Mouse (Mus musculus) forebrain, postnatal 0 days (tissue): ENCODE data around the gene Camp. TPM values are rescaled to one million over a fixed set of nuclear protein-coding genes. Genes with fewer than 3 reads are reported as not detected.
"Not testable (repeated sequence)": the region's sequence is repeated elsewhere in the genome, so short reads cannot be mapped to it uniquely, and the experiment has no call there.

Experiments
- ATAC-seq: fragments of 200-750 bp; cut with Nextera tagmentation; 2 replicates; pipeline ENCODE4 v1.8.0; 2017; ENCODE audit warnings: mild to moderate bottlenecking, moderate library complexity
- DNase-seq: peaks from one replicate; pipeline ENCODE4 v3.0.0-alpha.2; 2015
- H3K27ac ChIP-seq: fragments of 300-500 bp; sonication (generic); 2 replicates; pipeline ENCODE4 v1.5.1; 2014; ENCODE audit warnings: low read depth, mild to moderate bottlenecking, antibody characterized with exemption, low read length, moderate library complexity, mixed read lengths
- H3K27me3 ChIP-seq: fragments of 300-500 bp; sonication (generic); 2 replicates; pipeline ENCODE4 v1.6.1; 2014; ENCODE audit warnings: mild to moderate bottlenecking, low read length, mixed read lengths; ENCODE audit not compliant: insufficient read depth
- H3K36me3 ChIP-seq: fragments of 300-500 bp; sonication (generic); 2 replicates; pipeline ENCODE4 v1.6.1; 2014; ENCODE audit warnings: mild to moderate bottlenecking, moderate library complexity; ENCODE audit not compliant: insufficient read depth
- H3K4me1 ChIP-seq: fragments of 300-500 bp; sonication (generic); 2 replicates; pipeline ENCODE4 v1.6.1; 2014; ENCODE audit warnings: antibody characterized with exemption; ENCODE audit not compliant: insufficient read depth
- H3K4me2 ChIP-seq: fragments of 300-500 bp; sonication (generic); 2 replicates; pipeline ENCODE4 v1.6.1; 2014; ENCODE audit warnings: low read depth, mild to moderate bottlenecking, moderate library complexity
- H3K4me3 ChIP-seq: fragments of 300-500 bp; sonication (generic); 2 replicates; pipeline ENCODE4 v1.5.1; 2014; ENCODE audit warnings: low read depth, low read length, mixed read lengths
- H3K9ac ChIP-seq: fragments of 300-500 bp; sonication (generic); 2 replicates; pipeline ENCODE4 v1.6.1; 2014; ENCODE audit warnings: mild to moderate bottlenecking
- H3K9me3 ChIP-seq: fragments of 300-500 bp; sonication (generic); 2 replicates; pipeline ENCODE4 v1.6.1; 2016; ENCODE audit warnings: low read length
- CTCF ChIP-seq: sonication (generic); IDR thresholded peaks from 2 replicates; pipeline ENCODE4 v1.5.1; 2016; ENCODE audit warnings: antibody characterized with exemption, control low read depth, low read depth
- WGBS: fragments of 180-500 bp; shearing (Covaris S2); extraction: QIAGEN DNeasy Blood & Tissue Kit; methylation state at CpG from one replicate; pipeline ENCODE4 v1.1.7; 2014; 5-methylcytosine and 5-hydroxymethylcytosine counted together
- microRNA-seq, 2 experiments: library from miRNA; unstranded; fragments of <30 nt; microRNA quantifications; one replicate each; pipeline ENCODE4; 2016
- polyA plus RNA-seq: library from polyadenylated mRNA; unstranded; fragments of >200 nt; fragmentation: Nextera tagmentation; extraction: Ambion mirVana; gene quantifications from 2 replicates; pipeline ENCODE4 v1.2.1, GENCODE M21; 2015
- total RNA-seq: library from RNA; depleted of rRNA; stranded (reverse); fragments of >200 nt; gene quantifications from 2 replicates; pipeline ENCODE4 v1.2.3, GENCODE M21; 2014; rRNA removed

Gene Camp
- total and polyA plus RNA-seq, 2 experiments from 2014 or later = 0.35 TPM; not detected in 1

GRCm38 (mm10) chr9:109813424-109813823, 36.0 kb downstream of the Camp start:
- no peak overlapping the region for H3K9ac ChIP-seq
- no peak overlapping the region for H3K4me3 ChIP-seq
- H3K4me2 ChIP-seq = no peak overlapping the region
- peak; percentile 76 for ATAC-seq
- no peaks in the 10 kb centered on the region for H3K36me3 ChIP-seq
- no peaks in the 10 kb centered on the region for H3K4me1 ChIP-seq
- H3K27me3 ChIP-seq = no peaks in the 10 kb centered on the region
- WGBS = 33% methylated on average over 7 of the region's 7 CpGs
- TF ChIP-seq CTCF = no peak
- H3K9me3 ChIP-seq = no peaks in the 10 kb centered on the region
- DNase-seq = peak; percentile 47
- H3K27ac ChIP-seq = peak overlapping the region; percentile 59

DNA sequence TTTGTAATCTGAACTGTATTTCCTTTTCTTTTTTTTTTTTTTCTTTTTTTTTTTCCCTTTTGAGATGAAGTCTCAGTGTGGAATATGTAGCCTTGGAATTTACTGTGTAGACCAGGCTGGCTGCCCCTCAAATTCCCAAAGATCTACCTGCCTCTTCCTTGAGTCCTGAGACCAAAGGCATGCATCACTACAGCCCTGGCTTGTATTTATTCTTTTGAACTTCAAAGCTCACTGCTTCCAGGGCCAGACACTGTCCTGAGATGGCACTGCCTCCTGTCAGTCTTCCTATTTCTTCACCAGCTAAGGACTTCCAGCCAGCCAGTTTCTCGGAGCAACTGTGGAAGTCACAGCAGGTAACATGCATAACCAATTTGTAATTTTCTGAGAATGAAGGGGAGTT, 37.4 kb downstream of the Camp start, which contains the start of gene Spink8:
Spink8 (plus strand) TSS at position 301 of the 400 bp plus-strand sequence.
- TF ChIP-seq CTCF = no peak
- 68% methylated on average over 1 of the region's 1 CpGs for whole genome bisulfite sequencing
- Histone ChIP-seq H3K9ac (no peak within 1 kb of the TSS), H3K27me3 (no peaks in the 10 kb centered on the region), H3K36me3 (no peaks in the 10 kb centered on the region), H3K27ac (no peak within 1 kb of the TSS), H3K4me3 (no peak within 1 kb of the TSS), H3K4me2 (no peak within 1 kb of the TSS), H3K9me3 (no peaks in the 10 kb centered on the region), H3K4me1 (no peaks in the 10 kb centered on the region)
- ATAC-seq = no peak
- no peak for DNase-seq

DNA sequence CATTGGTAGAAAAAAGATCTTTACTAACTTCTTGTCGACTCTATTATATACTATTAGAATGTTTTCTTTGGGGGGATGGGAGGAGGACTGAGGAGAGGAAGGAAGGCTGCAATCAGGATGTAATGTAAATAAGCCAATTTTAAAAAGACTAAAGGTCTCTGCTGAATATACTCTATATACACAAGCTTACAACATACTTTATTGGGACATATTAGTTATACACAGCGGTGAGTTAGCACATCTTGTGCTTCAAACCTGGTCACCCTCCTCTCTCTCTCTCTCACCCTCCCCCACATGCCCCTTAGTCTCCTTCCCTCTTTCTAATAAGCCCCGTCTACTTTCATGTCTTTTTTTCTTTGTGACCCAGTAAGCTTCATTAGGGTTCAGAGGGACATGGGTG, 41.5 kb downstream of the Camp start:
- WGBS = 52% methylated on average over 3 of the region's 3 CpGs
- Histone ChIP-seq H3K9me3 (no peaks in the 10 kb centered on the region), H3K27me3 (no peaks in the 10 kb centered on the region), H3K4me3 (no peak overlapping the region), H3K9ac (no peak overlapping the region), H3K27ac (no peak overlapping the region), H3K4me1 (no peaks in the 10 kb centered on the region), H3K36me3 (no peaks in the 10 kb centered on the region), H3K4me2 (no peak overlapping the region)
- ATAC-seq (no peak), DNase-seq (no peak)
- no peak for TF ChIP-seq CTCF

DNA sequence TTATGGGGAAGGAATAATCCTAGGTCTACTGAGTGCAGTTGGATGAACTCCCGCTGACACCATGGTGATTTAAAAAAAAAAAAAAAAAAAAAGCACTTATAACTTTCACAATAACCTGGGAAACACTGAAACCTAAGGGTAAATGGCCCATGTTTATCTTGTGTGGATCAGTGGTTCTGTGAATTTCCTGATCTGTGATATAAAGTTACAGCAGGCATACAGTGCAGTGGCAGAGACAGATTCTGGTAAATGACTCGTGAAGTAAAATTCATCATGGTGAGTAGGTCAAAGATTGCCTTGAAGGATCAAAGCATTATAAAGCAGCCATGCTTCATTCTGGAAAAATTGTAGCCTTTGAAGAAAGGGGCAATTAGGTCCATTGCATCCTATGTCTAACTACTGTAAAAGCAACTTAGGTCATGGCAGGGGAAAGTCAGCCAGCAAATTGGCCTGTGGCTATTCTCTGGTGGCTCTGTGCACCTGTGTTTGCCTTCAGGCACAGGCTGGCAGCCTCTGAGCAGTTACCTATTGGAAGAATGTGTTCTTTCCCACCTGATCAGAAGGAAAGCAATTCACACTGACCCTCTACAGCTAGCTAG, 42.6 kb downstream of the Camp start:
- Histone ChIP-seq H3K4me3 (no peak overlapping the region), H3K9me3 (no peaks in the 10 kb centered on the region), H3K4me2 (no peak overlapping the region), H3K27me3 (no peaks in the 10 kb centered on the region), H3K27ac (no peak overlapping the region), H3K4me1 (no peaks in the 10 kb centered on the region), H3K9ac (no peak overlapping the region), H3K36me3 (no peaks in the 10 kb centered on the region)
- no peak for TF ChIP-seq CTCF
- ATAC-seq = no peak
- 82% methylated on average over 2 of the region's 2 CpGs for WGBS
- DNase-seq = no peak

GRCm38 (mm10) chr9:109806260-109806659, 43.2 kb downstream of the Camp start:
- ATAC-seq (no peak), DNase-seq (no peak)
- Histone ChIP-seq H3K9ac (no peak overlapping the region), H3K4me2 (no peak overlapping the region), H3K27me3 (no peaks in the 10 kb centered on the region), H3K36me3 (no peaks in the 10 kb centered on the region), H3K27ac (no peak overlapping the region), H3K9me3 (no peaks in the 10 kb centered on the region), H3K4me1 (no peaks in the 10 kb centered on the region), H3K4me3 (no peak overlapping the region)
- no peak for TF ChIP-seq CTCF
- WGBS = 28% methylated on average over 1 of the region's 1 CpGs

DNA sequence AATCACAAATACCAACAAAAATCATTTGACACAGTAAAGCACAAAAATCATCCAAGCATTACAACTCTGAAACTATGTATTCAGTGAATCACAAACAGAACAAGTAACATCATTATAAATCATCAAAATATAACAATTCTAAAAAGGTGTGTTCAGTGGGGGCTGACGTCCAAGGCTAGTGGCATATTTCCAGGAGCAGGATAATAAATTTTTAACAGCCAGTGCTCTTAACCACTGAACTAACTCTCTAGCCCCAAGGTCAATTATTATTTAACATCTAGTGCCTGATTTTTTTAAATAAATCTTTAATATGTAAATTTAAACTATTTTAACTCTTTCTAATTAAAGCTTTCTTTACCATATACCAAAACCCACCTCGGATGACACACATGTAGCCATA, 43.8 kb downstream of the Camp start:
- ATAC-seq, H3K4me3 ChIP-seq, H3K9me3 ChIP-seq, H3K27ac ChIP-seq, H3K9ac ChIP-seq, H3K27me3 ChIP-seq, H3K4me2 ChIP-seq, DNase-seq, H3K4me1 ChIP-seq, H3K36me3 ChIP-seq: not testable (repeated sequence)
- 87% methylated on average over 2 of the region's 2 CpGs for WGBS

DNA sequence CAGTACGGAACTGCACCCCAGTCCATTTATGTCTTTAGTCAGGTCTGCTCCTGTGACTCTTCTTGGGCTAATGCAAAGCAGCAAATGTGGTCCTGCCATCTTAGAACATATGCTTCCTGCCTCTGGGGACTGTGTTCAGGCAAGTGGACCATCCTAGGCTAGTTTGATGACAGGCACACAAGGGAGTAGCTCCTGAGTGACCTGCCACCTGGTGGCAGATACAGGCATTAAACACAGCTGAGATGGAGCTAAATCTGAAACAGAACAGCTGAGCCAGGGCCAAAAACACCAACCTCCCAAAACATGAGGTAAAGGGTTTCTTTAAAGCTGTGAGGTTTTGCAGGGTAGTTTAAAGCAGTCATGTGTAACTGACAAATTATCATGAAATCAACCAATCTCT, 51.4 kb downstream of the Camp start:
- DNase-seq = peak; percentile 5

More for the DNA sequence above, 51.4 kb downstream of the Camp start:
- H3K4me2 ChIP-seq = no peak overlapping the region
- no peak overlapping the region for H3K9ac ChIP-seq
- 79% methylated on average over 1 of the region's 1 CpGs for WGBS
- H3K4me1 ChIP-seq = no peaks in the 10 kb centered on the region
- H3K27me3 ChIP-seq = no peaks in the 10 kb centered on the region
- no peak for ATAC-seq
- no peak overlapping the region for H3K27ac ChIP-seq
- no peaks in the 10 kb centered on the region for H3K9me3 ChIP-seq
- H3K4me3 ChIP-seq = no peak overlapping the region
- TF ChIP-seq CTCF = peak; percentile 62
- no peaks in the 10 kb centered on the region for H3K36me3 ChIP-seq

Small RNAs within 50 kb of the gene (microRNA-seq; reads per million reads assigned to microRNA genes)
- 0.49 to 1.2 reads per million in 2 experiments for gene Mir7089

Other genes starting within 250 kb of the Camp start
- gene Fbxw24, start 223.6 kb downstream of the Camp start, total RNA-seq = 0.19 TPM in 1 of 2 replicates, not detected in the other
- gene Fbxw24, start 223.6 kb downstream of the Camp start, polyA plus RNA-seq = not detected in 2 replicates
- gene Fbxw25, start 185.0 kb downstream of the Camp start, total RNA-seq = not detected in 2 replicates
- not detected in 2 replicates for gene Fbxw25, start 185.0 kb downstream of the Camp start, polyA plus RNA-seq
- not detected in 2 replicates for gene Fbxw18, start 146.9 kb downstream of the Camp start, total RNA-seq
- gene Fbxw18, start 146.9 kb downstream of the Camp start, polyA plus RNA-seq = not detected in 2 replicates
- gene Fbxw26, start 103.5 kb downstream of the Camp start, total RNA-seq = not detected in 2 replicates
- not detected in 2 replicates for gene Fbxw26, start 103.5 kb downstream of the Camp start, polyA plus RNA-seq
- not detected in 2 replicates for gene Fbxw27, start 58.9 kb downstream of the Camp start, total RNA-seq
- gene Fbxw27, start 58.9 kb downstream of the Camp start, polyA plus RNA-seq = not detected in 2 replicates
- not detected in 2 replicates for gene Spink8, start 37.3 kb downstream of the Camp start, total RNA-seq
- gene Spink8, start 37.3 kb downstream of the Camp start, polyA plus RNA-seq = 0.69 TPM in 2 replicates
- 31.3 and 39.8 TPM in 2 replicates for gene Nme6, start 16.9 kb downstream of the Camp start, total RNA-seq
- gene Nme6, start 16.9 kb downstream of the Camp start, polyA plus RNA-seq = 47.5 and 55.6 TPM in 2 replicates
- 14.4 and 16.1 TPM in 2 replicates for gene Cdc25a, start 26.0 kb upstream of the Camp start, total RNA-seq
- 7.7 and 8.7 TPM in 2 replicates for gene Cdc25a, start 26.0 kb upstream of the Camp start, polyA plus RNA-seq
- 226 and 237 TPM in 2 replicates for gene Map4, start 81.8 kb upstream of the Camp start, total RNA-seq
- 158 and 201 TPM in 2 replicates for gene Map4, start 81.8 kb upstream of the Camp start, polyA plus RNA-seq